Mouse (Mus musculus): Measurements from ENCODE around the gene Sergef. TPM values are rescaled to one million over a fixed set of nuclear protein-coding genes. Genes with fewer than 3 reads are reported as not detected.

The Sergef gene
- polyA plus RNA-seq, 1 experiment = 7.4 TPM

- Histone ChIP-seq H3K4me3 (ENCODE audit: insufficient read depth, low read length) (no peak overlapping the region), H3K27ac (ENCODE audit: insufficient read depth, low read depth, low read length) (no peak overlapping the region), H3K4me1 (ENCODE audit: control insufficient read depth, insufficient read depth, low read length) (no peaks in the 10 kb centered on the region)
- TF ChIP-seq CTCF (IDR thresholded peaks at IDR 0.05; ENCODE audit: low read depth, low read length) (peak; percentile 72), POLR2A (IDR thresholded peaks at IDR 0.05; ENCODE audit: borderline replicate concordance, low read depth, low read length) (no peak)
Measured at GRCm38 (mm10) chr7:46422764-46423412, 216.7 kb downstream of the Sergef start.

DNA sequence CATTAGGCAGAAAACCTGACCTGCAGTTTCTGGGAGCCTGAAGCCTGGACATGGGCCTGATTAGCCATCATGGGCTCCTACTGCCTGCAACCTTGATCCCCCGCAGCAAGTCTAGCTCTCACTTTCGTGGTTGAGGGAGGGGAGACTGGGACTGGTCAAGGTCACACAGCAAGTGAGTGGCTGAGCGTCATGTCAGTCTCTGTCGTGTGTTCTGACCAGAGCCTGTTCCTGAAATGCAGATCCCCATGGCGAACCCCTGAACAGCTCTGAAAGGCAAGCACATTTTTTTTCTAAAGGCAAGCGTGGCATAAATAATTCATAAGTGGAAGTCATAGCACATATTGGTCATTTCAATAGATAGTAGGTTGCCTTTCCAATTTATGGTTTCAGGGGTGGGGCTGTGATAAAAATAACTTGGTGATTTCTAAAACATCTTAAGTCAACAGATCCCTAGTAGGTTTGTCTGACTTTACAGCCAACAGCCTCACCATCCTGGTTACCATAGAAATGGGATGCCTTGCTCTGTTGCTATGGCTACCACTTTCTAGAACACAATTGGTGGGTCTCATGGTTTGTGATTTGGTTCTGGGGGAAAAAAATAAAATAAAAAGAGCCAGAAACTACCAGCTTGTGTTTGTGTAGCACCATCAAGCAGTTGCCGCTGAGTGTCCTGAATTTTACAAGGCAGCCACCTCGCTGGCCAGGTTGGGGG is 217.4 kb downstream of the Sergef start:
- TF ChIP-seq POLR2A (IDR thresholded peaks at IDR 0.05; ENCODE audit: borderline replicate concordance, low read depth, low read length) (no peak), CTCF (IDR thresholded peaks at IDR 0.05; ENCODE audit: low read depth, low read length) (no peak)
- H3K4me1 ChIP-seq (ENCODE audit: control insufficient read depth, insufficient read depth, low read length) = no peaks in the 10 kb centered on the region
- no peak overlapping the region for H3K4me3 ChIP-seq (ENCODE audit: insufficient read depth, low read length)
- no peak overlapping the region for H3K27ac ChIP-seq (ENCODE audit: insufficient read depth, low read depth, low read length)

DNA sequence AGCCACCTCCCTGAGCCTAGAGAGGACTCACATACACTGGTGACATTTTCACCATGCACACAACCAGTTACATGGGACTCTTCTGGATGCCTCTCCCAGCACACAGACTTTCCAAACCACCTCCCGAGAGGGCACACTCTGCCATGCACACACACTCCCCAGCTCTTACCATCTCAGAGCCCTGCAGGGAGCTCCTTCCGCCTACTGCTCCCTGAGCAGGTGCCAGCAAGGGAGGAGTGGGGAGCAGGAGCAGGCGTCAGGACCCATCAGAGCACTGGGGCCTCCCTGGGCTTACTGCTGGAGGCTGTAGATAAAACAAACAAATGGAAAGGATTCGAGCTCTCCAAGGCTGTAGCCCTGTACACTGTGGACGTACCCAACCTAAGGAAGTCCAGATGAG is 218.1 kb downstream of the Sergef start:
- TF ChIP-seq CTCF (IDR thresholded peaks at IDR 0.05; ENCODE audit: low read depth, low read length) (no peak), POLR2A (IDR thresholded peaks at IDR 0.05; ENCODE audit: borderline replicate concordance, low read depth, low read length) (no peak)
- no peak overlapping the region for H3K4me3 ChIP-seq (ENCODE audit: insufficient read depth, low read length)
- no peaks in the 10 kb centered on the region for H3K4me1 ChIP-seq (ENCODE audit: control insufficient read depth, insufficient read depth, low read length)
- no peak overlapping the region for H3K27ac ChIP-seq (ENCODE audit: insufficient read depth, low read depth, low read length)

DNA sequence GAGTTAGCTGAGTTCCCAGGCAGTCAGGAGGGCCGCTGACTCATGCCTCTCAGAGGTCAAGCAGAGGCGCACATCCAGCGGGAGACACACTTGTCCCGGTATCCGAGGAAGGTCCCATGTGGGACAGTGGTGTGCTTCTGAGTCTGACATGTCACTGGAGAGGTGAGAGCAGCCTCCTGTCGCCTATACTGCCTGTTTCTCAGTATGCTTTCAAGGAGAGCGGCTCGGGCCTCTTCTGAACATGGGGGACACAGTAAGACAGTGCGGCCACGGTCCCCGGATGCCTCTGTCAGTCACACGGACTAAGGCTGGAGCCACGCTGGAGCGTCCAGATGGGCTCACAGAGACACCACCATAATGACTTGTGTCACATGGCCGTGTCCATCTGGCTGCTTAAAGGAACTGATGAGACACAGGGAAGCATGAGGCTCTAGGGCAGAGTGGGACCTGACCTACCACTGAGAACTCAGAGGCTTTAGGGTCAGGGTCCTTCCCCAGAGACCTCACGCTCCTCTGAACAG is 221.4 kb downstream of the Sergef start:
- Histone ChIP-seq H3K4me3 (ENCODE audit: insufficient read depth, low read length) (no peak overlapping the region), H3K4me1 (ENCODE audit: control insufficient read depth, insufficient read depth, low read length) (no peaks in the 10 kb centered on the region), H3K27ac (ENCODE audit: insufficient read depth, low read depth, low read length) (no peak overlapping the region)
- TF ChIP-seq CTCF (IDR thresholded peaks at IDR 0.05; ENCODE audit: low read depth, low read length) = no peak
- no peak for TF ChIP-seq POLR2A (IDR thresholded peaks at IDR 0.05; ENCODE audit: borderline replicate concordance, low read depth, low read length)

DNA sequence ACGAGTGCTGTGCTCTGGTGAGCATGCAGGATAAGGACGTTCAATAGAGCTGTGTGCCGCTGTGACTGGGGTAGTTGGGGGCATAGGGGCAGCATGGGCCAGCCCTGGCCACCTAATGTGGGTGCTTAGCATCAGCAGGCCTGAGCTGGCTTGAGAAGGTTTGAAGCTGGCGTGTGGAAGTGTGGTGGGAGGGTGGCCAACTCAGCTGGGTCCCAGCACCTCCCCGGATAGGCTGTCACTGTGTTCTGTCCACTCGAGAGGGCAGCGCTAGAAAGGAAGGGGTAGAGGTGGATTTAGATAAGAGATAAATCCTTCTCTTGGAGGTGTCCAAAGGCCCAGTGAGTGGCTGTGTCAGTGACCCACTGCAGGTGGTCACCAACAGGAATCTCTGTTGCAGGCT is 222.1 kb downstream of the Sergef start:
- Histone ChIP-seq H3K27ac (ENCODE audit: insufficient read depth, low read depth, low read length) (no peak overlapping the region), H3K4me3 (ENCODE audit: insufficient read depth, low read length) (no peak overlapping the region), H3K4me1 (ENCODE audit: control insufficient read depth, insufficient read depth, low read length) (no peaks in the 10 kb centered on the region)
- TF ChIP-seq POLR2A (IDR thresholded peaks at IDR 0.05; ENCODE audit: borderline replicate concordance, low read depth, low read length) (no peak), CTCF (IDR thresholded peaks at IDR 0.05; ENCODE audit: low read depth, low read length) (no peak)

- TF ChIP-seq CTCF (IDR thresholded peaks at IDR 0.05; ENCODE audit: low read depth, low read length) (no peak), POLR2A (IDR thresholded peaks at IDR 0.05; ENCODE audit: borderline replicate concordance, low read depth, low read length) (no peak)
- no peak overlapping the region for H3K27ac ChIP-seq (ENCODE audit: insufficient read depth, low read depth, low read length)
- no peaks in the 10 kb centered on the region for H3K4me1 ChIP-seq (ENCODE audit: control insufficient read depth, insufficient read depth, low read length)
- no peak overlapping the region for H3K4me3 ChIP-seq (ENCODE audit: insufficient read depth, low read length)
Measured at GRCm38 (mm10) chr7:46415818-46416425, 223.7 kb downstream of the Sergef start.

- Histone ChIP-seq H3K27ac (ENCODE audit: insufficient read depth, low read depth, low read length) (no peak overlapping the region), H3K4me1 (ENCODE audit: control insufficient read depth, insufficient read depth, low read length) (no peaks in the 10 kb centered on the region), H3K4me3 (ENCODE audit: insufficient read depth, low read length) (no peak overlapping the region)
- TF ChIP-seq POLR2A (IDR thresholded peaks at IDR 0.05; ENCODE audit: borderline replicate concordance, low read depth, low read length) (no peak), CTCF (IDR thresholded peaks at IDR 0.05; ENCODE audit: low read depth, low read length) (no peak)
Measured at GRCm38 (mm10) chr7:46413959-46414725, 225.5 kb downstream of the Sergef start.

DNA sequence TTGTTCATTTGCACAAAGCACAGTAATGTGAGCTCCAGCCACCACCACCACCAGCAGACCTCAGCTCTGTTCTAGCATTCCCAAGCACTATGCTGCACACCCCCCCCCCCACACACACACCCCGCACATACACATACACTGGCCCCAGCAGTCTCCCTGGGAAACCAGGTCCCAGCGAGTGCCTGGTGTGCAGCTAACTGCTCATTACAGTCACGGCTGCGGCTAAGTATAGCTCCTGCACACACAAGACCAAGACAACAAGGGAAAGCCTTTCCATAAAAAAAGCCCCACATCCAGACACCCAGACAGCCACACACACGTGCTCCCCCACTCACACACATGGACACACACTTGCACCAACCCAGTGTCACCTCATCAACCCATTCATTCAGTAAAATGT is 226.8 kb downstream of the Sergef start:
- Histone ChIP-seq H3K4me3 (ENCODE audit: insufficient read depth, low read length) (no peak overlapping the region), H3K4me1 (ENCODE audit: control insufficient read depth, insufficient read depth, low read length) (no peaks in the 10 kb centered on the region), H3K27ac (ENCODE audit: insufficient read depth, low read depth, low read length) (no peak overlapping the region)
- TF ChIP-seq CTCF (IDR thresholded peaks at IDR 0.05; ENCODE audit: low read depth, low read length) (no peak), POLR2A (IDR thresholded peaks at IDR 0.05; ENCODE audit: borderline replicate concordance, low read depth, low read length) (no peak)

DNA sequence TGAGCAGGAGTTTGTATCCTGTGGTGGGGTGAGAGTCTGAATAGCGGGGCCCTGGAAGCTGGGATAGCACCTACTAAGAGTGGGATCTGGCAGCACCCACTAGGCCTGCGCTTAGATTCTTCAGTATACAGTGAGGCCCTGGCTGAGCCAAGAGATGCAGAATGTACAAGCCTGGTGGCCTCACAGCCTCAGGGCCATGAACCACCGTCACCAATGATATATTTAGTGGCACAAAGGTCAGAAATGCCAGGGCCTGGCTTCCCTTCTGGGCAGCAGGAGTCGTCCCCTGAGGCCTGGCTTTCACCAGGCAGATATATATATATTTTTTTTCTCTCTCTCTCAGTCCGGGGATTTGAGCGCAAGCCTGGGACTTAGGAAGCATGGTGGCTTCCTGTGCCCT is 228.9 kb downstream of the Sergef start:
- TF ChIP-seq CTCF (IDR thresholded peaks at IDR 0.05; ENCODE audit: low read depth, low read length) = no peak
- TF ChIP-seq POLR2A (IDR thresholded peaks at IDR 0.05; ENCODE audit: borderline replicate concordance, low read depth, low read length) = no peak
- H3K4me3 ChIP-seq (ENCODE audit: insufficient read depth, low read length) = no peak overlapping the region

More for the DNA sequence above, 228.9 kb downstream of the Sergef start:
- Histone ChIP-seq H3K27ac (ENCODE audit: insufficient read depth, low read depth, low read length) (no peak overlapping the region), H3K4me1 (ENCODE audit: control insufficient read depth, insufficient read depth, low read length) (no peaks in the 10 kb centered on the region)
